Mouse (Mus musculus): ENCODE data around the gene Spem1.

Gene Spem1

GRCm38 (mm10) chr11:69800392-69801197, 21.4 kb downstream of the Spem1 start:
- DNase-seq (ENCODE audit: low read depth, low spot score): peak; percentile 94

GRCm38 (mm10) chr11:69800138-69800391, 21.9 kb downstream of the Spem1 start:
- peak; percentile 97 for DNase-seq (ENCODE audit: low read depth, low spot score)

GRCm38 (mm10) chr11:69799394-69800137, 22.4 kb downstream of the Spem1 start:
- DNase-seq (ENCODE audit: low read depth, low spot score): peak; percentile 98

- DNase-seq (ENCODE audit: low read depth, low spot score): no peak
Measured at GRCm38 (mm10) chr11:69797924-69798323, 24.1 kb downstream of the Spem1 start.

- peak; percentile 77 for DNase-seq (ENCODE audit: low read depth, low spot score)
Measured at GRCm38 (mm10) chr11:69795983-69796435, 26.0 kb downstream of the Spem1 start.

- DNase-seq (ENCODE audit: low read depth, low spot score): peak; percentile 98
Measured at GRCm38 (mm10) chr11:69795168-69795982, 26.6 kb downstream of the Spem1 start, which contains the start of gene Chrnb1. Gene Chrnb1, minus strand, starts transcription at chr11:69795943.

- no peak for DNase-seq (ENCODE audit: low read depth, low spot score)
Measured at GRCm38 (mm10) chr11:69793429-69793828, 28.6 kb downstream of the Spem1 start.

- DNase-seq (ENCODE audit: low read depth, low spot score): no peak
Measured at GRCm38 (mm10) chr11:69791420-69791819, 30.6 kb downstream of the Spem1 start.

GRCm38 (mm10) chr11:69789431-69789830, 32.5 kb downstream of the Spem1 start:
- no peak for DNase-seq (ENCODE audit: low read depth, low spot score)

- DNase-seq (ENCODE audit: low read depth, low spot score): no peak
Measured at GRCm38 (mm10) chr11:69787306-69787705, 34.7 kb downstream of the Spem1 start.

- peak; percentile 83 for DNase-seq (ENCODE audit: low read depth, low spot score)
Measured at GRCm38 (mm10) chr11:69784793-69785272, 37.1 kb downstream of the Spem1 start.

- no peak for DNase-seq (ENCODE audit: low read depth, low spot score)
Measured at GRCm38 (mm10) chr11:69781828-69782227, 40.2 kb downstream of the Spem1 start.

- no peak for DNase-seq (ENCODE audit: low read depth, low spot score)
Measured at GRCm38 (mm10) chr11:69778985-69779384, 43.0 kb downstream of the Spem1 start.

GRCm38 (mm10) chr11:69778258-69778982, 43.6 kb downstream of the Spem1 start:
- DNase-seq (ENCODE audit: low read depth, low spot score): no peak

GRCm38 (mm10) chr11:69777504-69778257, 44.3 kb downstream of the Spem1 start:
- DNase-seq (ENCODE audit: low read depth, low spot score): no peak

GRCm38 (mm10) chr11:69776488-69776887, 45.5 kb downstream of the Spem1 start:
- no peak for DNase-seq (ENCODE audit: low read depth, low spot score)

- no peak for DNase-seq (ENCODE audit: low read depth, low spot score)
Measured at GRCm38 (mm10) chr11:69775716-69776115, 46.3 kb downstream of the Spem1 start.

GRCm38 (mm10) chr11:69774961-69775360, 47.0 kb downstream of the Spem1 start:
- peak; percentile 77 for DNase-seq (ENCODE audit: low read depth, low spot score)

Measured in A20 (cell line).